Mouse (Mus musculus) frontal cortex, postnatal 25 days (tissue): ENCODE measurements around the gene Polr2l.
A peak's percentile ranks its signal among the peaks of the same experiment; 100 is the strongest.

Source experiments
- DNase-seq, 2 experiments: peaks; one replicate each; pipeline ENCODE4 v3.0.0; 2022; ENCODE audit warnings: low spot score in 2 of 2

Gene Polr2l

DNA sequence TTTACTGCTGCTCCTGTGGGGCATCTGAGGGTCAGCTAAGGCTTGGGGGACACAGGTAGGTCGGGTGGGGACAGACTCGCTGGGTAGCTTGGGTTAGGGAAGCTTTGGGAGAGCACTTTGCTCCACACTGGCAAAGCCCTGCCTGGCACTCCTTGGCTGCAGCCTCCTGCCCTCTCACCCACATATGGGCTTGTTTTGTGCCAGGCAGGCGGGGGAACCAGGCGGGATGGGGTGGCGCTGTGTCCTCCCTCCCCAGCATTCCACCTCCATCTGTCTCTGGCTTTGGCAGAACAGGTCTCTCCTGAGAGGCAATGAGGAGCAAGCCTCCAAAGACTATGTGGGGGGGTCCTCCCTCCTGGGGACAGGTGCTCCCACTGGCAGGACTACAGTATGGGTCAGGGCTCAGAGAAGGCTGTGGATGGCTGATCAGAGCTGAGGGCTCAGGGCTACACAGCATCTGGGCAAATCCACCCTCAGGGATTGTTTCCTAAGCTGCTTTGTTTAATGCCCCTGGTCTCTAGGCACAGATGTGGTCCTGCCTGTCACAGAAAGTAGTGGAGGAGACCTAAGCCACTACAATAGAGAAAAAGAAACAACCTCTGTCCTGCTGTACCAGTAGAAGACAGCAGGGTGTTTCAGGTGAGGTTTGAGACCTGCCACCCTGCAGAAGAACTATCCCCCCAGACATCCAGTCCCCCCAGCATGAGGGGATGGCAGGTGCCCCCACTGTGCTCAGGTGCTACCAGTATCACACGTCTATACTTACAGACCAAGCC, 42.0 kb downstream of the Polr2l start:
- DNase-seq = no peak

DNA sequence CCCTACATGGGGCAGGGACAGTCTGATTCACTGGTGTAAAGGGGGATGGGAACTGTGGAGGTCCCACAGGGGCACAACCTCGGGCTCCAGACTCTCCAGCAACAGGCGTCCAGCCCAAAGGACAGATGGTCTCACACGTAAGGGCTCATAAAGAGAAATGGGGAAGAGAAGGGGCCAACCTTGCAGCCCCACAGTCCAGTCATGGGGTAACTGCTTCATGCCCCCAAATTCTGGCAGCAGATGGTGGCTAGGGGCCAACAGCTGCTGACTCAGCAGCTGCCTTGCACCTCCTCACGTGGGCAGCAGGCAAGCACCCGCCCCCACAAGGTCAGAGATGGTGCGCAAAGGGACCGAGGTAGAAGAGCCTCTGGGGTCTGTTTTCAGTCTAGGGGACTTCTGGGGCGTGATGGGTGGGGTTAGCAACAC, 42.7 kb downstream of the Polr2l start:
- no peak for DNase-seq

DNA sequence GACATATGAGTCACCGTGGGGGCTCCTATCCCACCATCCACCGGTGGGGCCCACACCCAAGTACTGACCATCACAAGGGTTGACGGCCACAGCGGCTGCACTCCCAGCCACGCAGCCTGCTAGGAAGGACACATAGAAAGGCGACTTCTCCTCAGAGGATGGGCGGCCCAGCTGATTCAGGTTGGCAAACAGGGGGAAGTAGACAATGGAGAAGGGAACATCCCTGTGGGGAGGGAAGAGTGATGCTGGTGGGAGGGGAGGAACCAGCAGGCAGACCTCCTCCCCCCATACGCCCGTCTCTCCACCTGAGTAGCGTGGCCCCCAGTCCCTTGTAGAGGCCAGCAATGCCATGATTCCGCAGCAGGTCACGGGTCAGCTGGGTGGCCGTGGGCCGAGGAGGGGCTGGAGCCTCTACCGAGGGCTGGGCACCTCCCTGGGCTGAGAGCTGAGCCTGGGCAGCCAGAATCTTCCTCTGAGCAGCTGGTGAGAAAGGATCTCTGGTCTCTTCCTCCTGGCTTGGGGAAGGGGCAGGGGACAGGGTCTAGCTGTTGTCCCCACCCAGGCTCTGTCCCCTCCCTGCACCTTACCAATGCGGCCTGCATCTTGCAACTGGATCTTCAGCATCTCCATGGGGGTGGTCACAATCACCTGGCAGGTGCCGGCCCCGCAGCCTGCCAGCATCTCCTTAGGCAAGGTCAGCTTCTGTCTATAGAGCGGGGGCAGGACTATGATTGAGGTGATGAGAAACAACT, 43.3 kb downstream of the Polr2l start:
- no peak for DNase-seq

DNA sequence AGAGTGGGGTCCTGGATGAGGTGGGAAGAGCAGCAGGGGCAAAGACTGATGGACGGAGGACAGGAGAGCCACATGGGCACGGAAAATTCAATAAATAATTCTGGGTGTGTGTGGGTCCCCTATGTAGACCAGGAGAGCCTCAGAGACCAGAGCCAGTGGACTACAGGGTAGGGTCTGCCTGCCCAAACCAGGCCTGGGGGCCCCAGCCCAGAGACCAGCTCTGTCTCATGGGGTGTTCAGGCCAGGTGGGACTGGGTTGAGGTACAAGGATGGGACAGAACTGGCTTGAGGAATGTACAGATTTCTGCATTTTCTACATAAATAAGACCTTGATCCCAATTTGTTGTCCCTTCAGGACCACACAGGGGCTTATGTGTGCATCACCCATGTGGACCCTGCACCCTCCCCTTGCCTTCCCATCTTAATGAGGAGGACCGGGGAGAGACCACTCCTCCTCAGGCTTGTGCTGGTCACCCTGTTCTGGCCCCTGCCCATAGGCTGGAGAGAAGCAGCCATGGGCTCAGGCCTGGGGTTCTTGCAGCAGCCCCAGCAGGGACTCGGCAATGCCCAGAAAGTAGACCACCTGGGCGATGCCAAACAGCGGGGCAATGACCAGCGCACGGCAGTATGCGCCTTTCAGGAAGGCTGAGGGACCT, 44.2 kb downstream of the Polr2l start:
- no peak for DNase-seq

DNA sequence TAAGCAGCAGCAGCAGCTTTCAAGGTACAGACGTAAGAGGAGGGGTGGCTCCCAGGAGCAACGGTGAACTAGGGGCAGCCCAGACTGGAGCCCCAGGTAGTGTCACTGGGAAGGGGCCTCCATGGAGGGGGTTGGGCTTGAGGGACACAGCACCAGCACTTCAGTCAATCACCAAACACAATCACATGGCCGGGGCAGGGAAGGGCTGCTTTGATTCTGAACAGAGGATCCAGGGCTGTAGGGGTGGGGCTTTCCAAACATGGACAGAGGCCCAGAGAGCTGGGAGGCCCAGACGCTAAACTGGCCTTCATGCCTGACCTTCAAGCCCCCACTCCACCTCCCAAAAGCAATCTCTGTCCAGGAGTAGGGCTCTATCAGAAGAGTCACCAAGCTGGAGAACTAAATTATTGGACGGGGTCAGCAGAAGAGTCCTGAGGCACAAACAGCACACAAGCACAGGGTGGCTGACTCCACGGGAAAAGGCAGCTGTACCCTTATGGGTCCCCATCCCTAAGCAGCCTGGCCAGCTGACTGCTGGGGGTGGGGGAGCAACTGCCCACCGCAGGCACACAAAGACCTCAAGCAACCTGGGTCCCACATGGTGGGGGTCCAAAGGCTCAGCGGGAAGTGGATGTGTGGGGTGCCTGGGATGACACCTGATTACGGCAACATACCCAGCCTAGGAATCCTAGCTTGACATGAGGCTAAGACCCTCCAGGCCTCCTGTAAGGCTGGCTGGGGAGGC, 44.9 kb downstream of the Polr2l start:
- DNase-seq = no peak

DNA sequence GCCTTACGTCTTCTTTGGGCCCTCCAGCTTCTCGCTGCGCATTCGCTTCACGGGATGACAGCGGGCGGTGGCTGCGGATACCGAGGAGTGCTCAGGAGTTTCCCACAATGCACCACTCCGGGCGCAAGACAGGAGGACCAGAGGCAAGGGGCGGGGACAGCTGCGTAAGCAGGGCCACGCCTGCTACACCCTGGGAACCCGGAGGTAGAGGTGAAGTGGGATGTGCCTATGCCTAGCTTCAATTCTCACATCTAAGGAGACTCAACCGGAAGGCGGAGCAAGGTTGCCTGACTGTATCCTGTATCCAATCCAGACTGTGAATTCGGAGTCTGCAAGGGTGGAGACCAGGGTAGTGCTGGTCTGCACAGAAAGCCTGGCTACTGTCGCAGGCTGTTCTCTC, 45.6 kb downstream of the Polr2l start, which contains the start of gene Cend1:
Gene Cend1 (minus strand): TSS at position 182 of the 400 bp plus-strand sequence.
- DNase-seq = peak; percentile 73 to 79

DNA sequence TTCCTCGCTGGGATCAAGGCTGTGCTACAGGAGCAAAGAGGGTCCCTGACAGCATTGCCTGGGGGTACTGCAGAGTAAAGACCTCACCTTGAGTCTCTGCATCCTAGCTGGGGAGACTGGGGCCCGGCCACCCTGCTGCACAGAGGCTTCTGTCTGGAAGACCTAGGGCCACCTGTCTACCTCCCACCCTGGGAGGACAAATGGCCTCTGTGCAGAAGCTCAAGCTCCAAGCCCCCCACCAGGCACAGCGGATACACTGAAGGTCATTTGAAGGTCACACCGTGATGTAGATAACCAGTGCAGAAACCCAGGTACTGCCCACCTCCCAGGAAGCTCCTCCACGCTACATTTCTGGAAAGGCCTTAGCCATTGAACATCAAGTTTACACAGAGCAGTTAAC, 46.2 kb downstream of the Polr2l start:
- no peak for DNase-seq

DNA sequence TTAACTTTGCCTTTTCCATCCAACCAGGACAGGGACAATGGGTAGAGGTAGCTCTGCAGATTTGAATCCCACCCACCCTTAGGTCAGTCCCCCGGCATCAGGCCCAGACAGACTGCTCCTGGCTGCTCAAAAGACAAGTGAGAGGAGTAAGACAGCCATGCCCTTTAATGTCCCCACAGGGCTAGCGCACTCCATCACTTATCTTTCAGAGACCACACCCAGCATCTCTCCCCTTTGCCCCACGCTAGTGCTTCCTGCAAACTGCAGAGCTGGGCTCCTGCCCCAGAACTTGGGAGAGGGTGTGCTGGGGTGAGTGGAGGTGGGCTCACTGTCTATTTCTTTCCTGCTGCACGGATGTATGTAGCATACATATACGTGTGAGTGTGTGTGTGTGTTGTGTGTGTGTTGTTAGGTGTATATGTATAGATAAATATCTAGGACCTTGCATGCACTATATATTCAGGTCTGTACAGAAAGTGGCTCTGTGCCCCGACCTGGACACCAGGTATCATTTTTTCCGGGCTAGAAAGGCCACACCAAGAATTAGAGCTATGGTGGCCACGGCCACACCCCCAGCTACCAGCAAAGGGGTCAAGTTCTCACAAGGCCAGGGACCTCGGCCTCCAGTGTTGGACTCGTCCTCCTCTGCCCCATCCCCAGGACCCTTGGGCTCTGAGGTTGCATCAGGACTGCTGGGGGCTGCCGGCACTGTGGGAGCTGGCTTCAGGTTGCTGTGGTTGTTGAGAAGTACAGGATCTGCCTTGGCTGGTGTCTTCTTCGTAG, 47.8 kb downstream of the Polr2l start:
- DNase-seq = no peak

DNA sequence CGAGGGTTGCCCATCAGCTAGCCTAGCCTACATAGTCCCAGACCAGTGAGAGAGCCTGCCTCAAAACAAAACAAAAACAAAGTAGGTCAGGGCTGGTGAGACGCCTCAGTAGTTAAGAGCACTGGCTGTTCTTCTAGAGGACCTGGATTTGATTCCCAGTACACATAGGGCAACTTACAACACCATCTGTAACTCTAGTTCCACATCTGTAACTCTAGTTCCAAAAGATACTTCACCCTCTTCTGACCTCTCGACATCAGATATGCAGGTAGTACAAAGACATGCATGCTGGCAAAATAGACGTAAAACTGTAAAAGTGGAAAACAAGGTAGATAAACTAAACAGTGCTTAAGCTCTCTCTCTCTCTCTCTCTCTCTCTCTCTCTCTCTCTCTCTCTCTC, 51.1 kb downstream of the Polr2l start:
- DNase-seq = no peak
